Mouse (Mus musculus) liver, embryonic 14.5 days (tissue): ENCODE measurements around the gene Fras1. TPM values are rescaled to one million over a fixed set of nuclear protein-coding genes. Genes with fewer than 3 reads are reported as not detected.

ENCODE experiments used
- ATAC-seq: fragments of 200-750 bp; cut with Nextera tagmentation; 2 replicates; pipeline ENCODE4 v1.8.0; 2017; ENCODE audit warnings: moderate number of reproducible peaks, mild to moderate bottlenecking, moderate library complexity; ENCODE audit not compliant: insufficient read depth
- DNase-seq, 3 experiments: peaks; one replicate each; pipeline ENCODE4 v3.0.0-alpha.2; 2012 to 2013; ENCODE audit warnings: low read depth in 3 of 3, low spot score in 3 of 3
- H3K27ac ChIP-seq: fragments of 300-500 bp; sonication (generic); 2 replicates; pipeline ENCODE4 v1.5.1; 2014; ENCODE audit warnings: moderate library complexity, mild to moderate bottlenecking, control low read depth, inconsistent platforms
- H3K27me3 ChIP-seq: fragments of 300-500 bp; sonication (generic); 2 replicates; pipeline ENCODE4 v1.6.1; 2014; ENCODE audit warnings: mild to moderate bottlenecking, low read length, moderate library complexity; ENCODE audit not compliant: control insufficient read depth, insufficient read depth
- H3K36me3 ChIP-seq: fragments of 300-500 bp; sonication (generic); replicated peaks from 2 replicates; pipeline ENCODE4 v1.6.1; 2014; ENCODE audit warnings: low read depth; ENCODE audit not compliant: control insufficient read depth, insufficient read depth
- H3K4me1 ChIP-seq, 2 experiments: fragments of 200-500 bp in 1 of 2; fragments of 300-500 bp in 1 of 2; sonication (generic) in 1 of 2; replicated peaks; 2 replicates each; pipeline ENCODE4 v1.6.1; 2012 to 2014; ENCODE audit warnings: antibody characterized with exemption in 1 of 2, inconsistent platforms in 1 of 2, low read length in 1 of 2; ENCODE audit not compliant: control insufficient read depth in 2 of 2, insufficient read depth in 2 of 2
- H3K4me2 ChIP-seq: fragments of 300-500 bp; sonication (generic); 2 replicates; pipeline ENCODE4 v1.6.1; 2014; ENCODE audit warnings: low read depth, mild to moderate bottlenecking, control low read depth, moderate library complexity
- H3K4me3 ChIP-seq, 2 experiments: fragments of 200-500 bp in 1 of 2; fragments of 300-500 bp in 1 of 2; sonication (generic) in 1 of 2; 2 replicates each; pipeline ENCODE4 v1.5.1; 2012 to 2014; ENCODE audit warnings: low read depth in 2 of 2, low read length in 2 of 2, mild to moderate bottlenecking in 2 of 2, control low read depth in 1 of 2, inconsistent platforms in 1 of 2, moderate library complexity in 1 of 2; ENCODE audit not compliant: insufficient read depth in 1 of 2
- H3K9ac ChIP-seq: fragments of 300-500 bp; sonication (generic); replicated peaks from 2 replicates; pipeline ENCODE4 v1.6.1; 2014; ENCODE audit warnings: mild to moderate bottlenecking, control low read depth, moderate library complexity
- H3K9me3 ChIP-seq: fragments of 300-500 bp; sonication (generic); 2 replicates; pipeline ENCODE4 v1.6.1; 2016; ENCODE audit warnings: low read length, mixed read lengths; ENCODE audit not compliant: control insufficient read depth
- CTCF ChIP-seq: IDR thresholded peaks from 2 replicates; pipeline ENCODE4 v1.5.1; 2016; ENCODE audit warnings: antibody characterized with exemption, low read depth, control low read depth
- EP300 ChIP-seq: IDR thresholded peaks from 2 replicates; pipeline ENCODE4 v1.6.1; 2016; ENCODE audit warnings: antibody characterized with exemption, low read depth
- WGBS: fragments of 180-500 bp; shearing (Covaris S2); extraction: QIAGEN DNeasy Blood & Tissue Kit; methylation state at CpG from one replicate; pipeline ENCODE4 v1.1.7; 2014; ENCODE audit not compliant: insufficient replicate concordance; 5-methylcytosine and 5-hydroxymethylcytosine counted together
- polyA plus RNA-seq, 2 experiments: library from polyadenylated mRNA; depleted of rRNA in 1 of 2; stranded (reverse) in 1 of 2; unstranded in 1 of 2; fragments of >200 nt; fragmentation: Nextera tagmentation in 1 of 2; extraction: Ambion mirVana in 1 of 2; gene quantifications; 2 replicates each; pipeline versions ENCODE4 v1.2.1 to v1.2.3; 2012 to 2014

Gene Fras1
- polyA plus RNA-seq, 2 experiments, result 0.46 to 1.1 TPM

DNA sequence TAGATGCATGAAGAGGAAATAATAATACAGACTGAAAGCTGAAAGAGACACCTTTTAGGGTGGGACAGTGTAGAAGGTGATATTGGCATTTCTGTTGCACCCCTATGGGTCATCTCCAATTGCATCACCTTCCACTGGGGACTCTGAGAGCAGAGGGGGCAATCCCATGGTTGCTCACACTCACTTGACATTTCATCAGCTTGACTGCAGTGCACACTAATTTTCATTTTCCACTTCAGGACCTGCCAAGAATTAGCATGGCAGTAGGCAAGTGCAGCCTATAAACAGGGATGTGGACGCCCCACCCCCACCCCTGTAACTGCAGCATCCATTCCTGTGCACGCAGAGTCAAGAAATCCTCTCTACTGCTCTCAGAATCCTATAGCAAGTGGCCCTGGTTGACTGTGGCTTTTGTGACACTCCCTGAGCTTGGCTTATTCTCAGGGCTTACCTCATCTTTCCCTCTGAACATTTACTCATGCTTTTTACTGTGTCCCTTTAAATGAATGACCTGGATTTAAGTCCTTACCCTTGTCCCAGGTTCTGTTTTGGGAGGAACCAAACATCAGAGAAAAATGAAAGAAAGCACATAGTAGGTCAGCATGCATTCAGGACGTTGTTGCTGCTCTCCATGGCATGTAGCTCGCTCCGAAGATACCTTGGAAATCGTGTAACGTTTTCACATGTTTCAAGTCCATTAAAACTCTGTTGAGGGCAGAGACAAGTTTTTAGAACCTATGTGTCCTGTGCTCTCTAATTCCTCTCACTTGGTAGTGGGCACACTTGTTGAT lies 120.9 kb downstream of the Fras1 start:
- Histone ChIP-seq H3K36me3 (no peaks in the 10 kb centered on the region), H3K4me1 (no peaks in the 10 kb centered on the region), H3K4me2 (no peak overlapping the region), H3K4me3 (no peak overlapping the region), H3K9ac (no peak overlapping the region), H3K9me3 (no peaks in the 10 kb centered on the region), H3K27me3 (no peaks in the 10 kb centered on the region), H3K27ac (no peak overlapping the region)
- DNase-seq, result no peak
- WGBS, result 68% methylated on average over 7 of the region's 7 CpGs
- no peak for TF ChIP-seq CTCF
- TF ChIP-seq EP300, result no peak
- no peak for ATAC-seq

- H3K4me3 ChIP-seq, result no peak overlapping the region
- ATAC-seq (no peak), DNase-seq (no peak)
- WGBS, result 34% methylated on average over 2 of the region's 2 CpGs
- TF ChIP-seq CTCF (no peak), EP300 (no peak)
- H3K27ac ChIP-seq, result no peak overlapping the region
- H3K36me3 ChIP-seq, result no peaks in the 10 kb centered on the region
- H3K9me3 ChIP-seq, result no peaks in the 10 kb centered on the region
- H3K4me2 ChIP-seq, result no peak overlapping the region
- H3K9ac ChIP-seq, result no peak overlapping the region
- no peaks in the 10 kb centered on the region for H3K4me1 ChIP-seq
- no peaks in the 10 kb centered on the region for H3K27me3 ChIP-seq
Observed at GRCm38 (mm10) chr5:96498083-96498482, 124.3 kb downstream of the Fras1 start.

DNA sequence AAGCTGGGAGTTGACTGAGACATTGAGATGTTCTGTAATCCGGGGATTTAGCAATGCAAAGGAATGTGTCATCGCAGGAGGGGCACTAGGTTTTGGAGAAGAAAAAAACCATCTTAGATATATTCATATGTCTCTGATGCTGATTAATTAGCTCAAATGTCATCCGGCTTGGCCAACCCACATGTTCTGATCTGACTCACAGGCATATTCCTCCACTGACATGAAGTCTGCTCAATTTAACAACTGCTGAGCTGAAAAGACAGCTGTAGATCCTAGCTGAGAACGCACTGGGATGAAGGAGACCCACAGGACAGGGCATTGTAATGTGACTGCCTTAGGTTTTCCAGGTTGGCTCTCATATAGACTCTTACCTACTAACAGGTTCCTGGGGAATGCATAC lies 128.0 kb downstream of the Fras1 start:
- no peak overlapping the region for H3K9ac ChIP-seq
- ATAC-seq (no peak), DNase-seq (no peak)
- H3K4me2 ChIP-seq, result no peak overlapping the region
- H3K27me3 ChIP-seq, result no peaks in the 10 kb centered on the region
- H3K9me3 ChIP-seq, result no peaks in the 10 kb centered on the region
- no peak for TF ChIP-seq EP300
- TF ChIP-seq CTCF, result no peak
- no peaks in the 10 kb centered on the region for H3K4me1 ChIP-seq
- H3K4me3 ChIP-seq, result no peak overlapping the region
- no peak overlapping the region for H3K27ac ChIP-seq
- no peaks in the 10 kb centered on the region for H3K36me3 ChIP-seq
- 54% methylated on average over 4 of the region's 4 CpGs for whole genome bisulfite sequencing

DNA sequence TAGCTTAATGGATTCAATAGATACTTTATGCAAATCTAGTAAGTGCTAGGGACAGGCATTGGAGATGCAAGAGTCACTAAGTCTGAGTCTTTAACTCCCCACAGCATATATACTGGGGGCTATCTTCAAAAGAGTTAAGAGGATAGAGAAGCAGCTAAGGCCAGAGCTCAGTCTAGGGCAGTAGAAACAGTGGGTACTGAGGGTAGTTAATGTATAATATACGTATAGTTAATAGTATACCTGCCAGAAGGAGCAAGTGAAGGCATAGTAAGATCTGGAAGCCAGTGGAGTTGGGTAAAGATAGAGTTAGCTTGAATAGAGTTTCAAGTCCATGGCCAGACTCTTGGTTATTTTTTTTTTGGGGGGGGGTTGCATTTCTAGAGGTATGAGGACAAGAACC lies 128.6 kb downstream of the Fras1 start:
- no peaks in the 10 kb centered on the region for H3K4me1 ChIP-seq
- no peaks in the 10 kb centered on the region for H3K9me3 ChIP-seq
- no peak overlapping the region for H3K4me2 ChIP-seq
- H3K27ac ChIP-seq, result no peak overlapping the region
- no peak for DNase-seq
- H3K27me3 ChIP-seq, result no peaks in the 10 kb centered on the region
- ATAC-seq, result no peak
- no peak overlapping the region for H3K4me3 ChIP-seq
- H3K36me3 ChIP-seq, result no peaks in the 10 kb centered on the region
- WGBS, result 32% methylated on average over 1 of the region's 1 CpGs
- no peak overlapping the region for H3K9ac ChIP-seq
- no peak for TF ChIP-seq CTCF
- TF ChIP-seq EP300, result no peak

GRCm38 (mm10) chr5:96511005-96511404 lies 137.2 kb downstream of the Fras1 start:
- H3K36me3 ChIP-seq, result no peaks in the 10 kb centered on the region
- TF ChIP-seq CTCF (no peak), EP300 (no peak)
- WGBS, result 81% methylated on average over 5 of the region's 5 CpGs

More at GRCm38 (mm10) chr5:96511005-96511404, 137.2 kb downstream of the Fras1 start:
- H3K9ac ChIP-seq, result no peak overlapping the region
- H3K4me2 ChIP-seq, result no peak overlapping the region
- H3K4me1 ChIP-seq, result no peaks in the 10 kb centered on the region
- no peak for DNase-seq
- H3K27me3 ChIP-seq, result no peaks in the 10 kb centered on the region
- ATAC-seq, result no peak
- no peak overlapping the region for H3K4me3 ChIP-seq
- no peaks in the 10 kb centered on the region for H3K9me3 ChIP-seq
- no peak overlapping the region for H3K27ac ChIP-seq
